Mouse (Mus musculus) kidney, postnatal 25 days (tissue): ENCODE data around the gene Ppard.

ENCODE experiments used
- DNase-seq, 2 experiments: peaks; one replicate each; pipeline ENCODE4 v3.0.0; 2021; ENCODE audit warnings: mixed read lengths in 2 of 2

The Ppard gene

GRCm38 (mm10) chr17:28258325-28258724, 25.8 kb downstream of the Ppard start:
- no peak for DNase-seq

GRCm38 (mm10) chr17:28259890-28260542, 27.5 kb downstream of the Ppard start:
- no peak for DNase-seq

GRCm38 (mm10) chr17:28260543-28260909, 28.0 kb downstream of the Ppard start:
- no peak for DNase-seq

- DNase-seq: peak in 1 of 2 experiments; percentile 53
These were observed 29.3 kb downstream of the Ppard start for GRCm38 (mm10) chr17:28261795-28262194.

GRCm38 (mm10) chr17:28263181-28263894, 30.8 kb downstream of the Ppard start:
- no peak for DNase-seq

- DNase-seq: no peak
These were observed 34.8 kb downstream of the Ppard start for GRCm38 (mm10) chr17:28267251-28267650.

- DNase-seq: no peak
These were observed 37.7 kb downstream of the Ppard start for GRCm38 (mm10) chr17:28270165-28270564.

- DNase-seq: peak in 1 of 2 experiments; percentile 58
These were observed 39.2 kb downstream of the Ppard start for GRCm38 (mm10) chr17:28271537-28272266.

GRCm38 (mm10) chr17:28272281-28272680, 39.8 kb downstream of the Ppard start:
- DNase-seq: no peak

GRCm38 (mm10) chr17:28272837-28273236, 40.3 kb downstream of the Ppard start:
- DNase-seq: no peak

- peak; percentile 47 to 49 for DNase-seq
These were observed 42.2 kb downstream of the Ppard start for GRCm38 (mm10) chr17:28274739-28275138.

GRCm38 (mm10) chr17:28277226-28277625, 44.7 kb downstream of the Ppard start:
- no peak for DNase-seq

GRCm38 (mm10) chr17:28277721-28278120, 45.2 kb downstream of the Ppard start:
- DNase-seq: no peak

- no peak for DNase-seq
These were observed 45.7 kb downstream of the Ppard start for GRCm38 (mm10) chr17:28278156-28278555.

- DNase-seq: peak; percentile 65 to 83
These were observed 46.7 kb downstream of the Ppard start for GRCm38 (mm10) chr17:28279236-28279635.

GRCm38 (mm10) chr17:28279780-28280422, 47.4 kb downstream of the Ppard start:
- DNase-seq: peak; percentile 92 to 96

GRCm38 (mm10) chr17:28280423-28280800, 47.9 kb downstream of the Ppard start:
- no peak for DNase-seq

GRCm38 (mm10) chr17:28280831-28281377, 48.4 kb downstream of the Ppard start:
- peak in 1 of 2 experiments; percentile 55 for DNase-seq

- no peak for DNase-seq
These were observed 49.5 kb downstream of the Ppard start for GRCm38 (mm10) chr17:28281866-28282441.

GRCm38 (mm10) chr17:28283199-28283598, 50.7 kb downstream of the Ppard start:
- no peak for DNase-seq

- no peak for DNase-seq
These were observed 53.6 kb downstream of the Ppard start for GRCm38 (mm10) chr17:28286133-28286532.

GRCm38 (mm10) chr17:28286964-28287363, 54.5 kb downstream of the Ppard start:
- DNase-seq: peak; percentile 58 to 87
